Mouse (Mus musculus): ENCODE data around the gene Gm49321. TPM values are rescaled to one million over a fixed set of nuclear protein-coding genes. Genes with fewer than 3 reads are reported as not detected.

Gene Gm49321
- polyA plus RNA-seq, 1 experiment from 2014 or later = 17.3 TPM

Other genes with a start within 250 kb of the Gm49321 start
- gene Hif1a, start 36.3 kb upstream of the Gm49321 start, polyA plus RNA-seq (2015; fragmentation: Nextera tagmentation; extraction: Ambion mirVana) = 105 and 118 TPM in 2 replicates
- gene Snapc1, start 26.8 kb downstream of the Gm49321 start, polyA plus RNA-seq (2015; fragmentation: Nextera tagmentation; extraction: Ambion mirVana) = 23.0 and 23.5 TPM in 2 replicates
- gene Syt16, start 60.0 kb downstream of the Gm49321 start, polyA plus RNA-seq (2015; fragmentation: Nextera tagmentation; extraction: Ambion mirVana) = 9.7 and 10.1 TPM in 2 replicates